Mouse (Mus musculus) brain, embryonic 18.5 days (tissue): ENCODE measurements at regions not wholly inside any gene's neighbourhood (a gene's known extent, or its start where the extent isn't known, plus 50 kb on each side); places are given as distances from the start of the nearest gene placed in this dataset.

Experiments
- DNase-seq: peaks from one replicate; pipeline ENCODE4 v3.0.0-alpha.2; 2012; ENCODE audit warnings: low read depth, low spot score

DNA sequence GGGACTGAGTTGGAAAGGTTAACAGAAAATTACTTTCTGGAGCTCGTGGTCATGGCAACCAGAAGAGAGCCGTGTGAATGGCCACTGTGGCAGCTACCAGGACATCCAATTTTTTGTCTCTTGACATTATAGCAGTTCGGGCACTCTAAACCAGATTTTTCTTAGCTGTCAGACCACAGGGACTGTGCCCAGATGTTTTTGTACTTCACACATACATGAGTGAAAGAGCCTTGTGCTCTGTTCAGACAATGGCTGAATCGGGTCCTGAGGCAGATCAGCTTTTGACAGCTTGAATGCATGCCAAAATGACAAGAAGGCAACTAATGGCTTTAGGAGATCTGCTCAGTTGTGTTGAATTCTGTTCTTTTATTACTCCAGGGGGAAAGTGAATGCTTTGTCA is 505.2 kb upstream of the Pdzrn3 start:
- DNase-seq, result no peak

DNA sequence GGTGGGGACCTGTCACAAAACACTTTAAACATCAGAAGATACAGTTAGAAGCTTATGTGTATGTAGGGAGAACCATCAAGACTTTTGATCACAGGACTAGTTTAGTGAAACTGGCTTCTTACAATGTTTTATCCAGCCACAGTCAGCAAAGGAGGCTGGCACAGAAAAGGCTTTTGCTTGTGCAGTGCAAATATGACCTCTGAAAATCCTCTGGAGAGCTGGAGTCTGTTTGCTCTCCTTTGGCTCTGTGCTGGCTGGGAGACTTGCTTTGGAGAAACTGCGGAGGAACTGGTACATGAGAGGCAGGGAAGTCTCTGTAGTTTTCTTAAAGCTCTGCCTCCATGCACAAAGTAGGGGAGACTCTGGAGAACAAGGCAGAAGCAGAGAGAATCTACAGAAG is 497.2 kb upstream of the Pdzrn3 start:
- DNase-seq, result no peak

DNA sequence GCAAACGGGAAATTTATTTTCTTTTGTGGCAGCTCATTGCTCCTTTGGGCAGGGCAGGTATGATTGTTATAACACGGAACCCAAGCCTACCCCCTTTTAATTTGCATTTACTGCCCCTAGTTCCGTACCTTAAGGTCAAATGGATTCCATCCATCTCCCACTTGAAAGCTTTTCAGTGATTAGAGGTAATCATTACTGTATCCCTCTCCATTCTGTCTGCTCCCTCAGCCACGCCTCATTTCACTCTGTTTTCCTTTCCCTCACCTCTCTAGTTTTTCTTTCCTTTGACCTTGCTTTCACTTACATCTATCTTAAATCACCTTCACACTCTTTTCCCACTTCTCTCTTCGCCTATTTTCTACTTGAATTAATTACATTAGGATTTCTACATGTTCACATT is 481.2 kb upstream of the Pdzrn3 start:
- no peak for DNase-seq

DNA sequence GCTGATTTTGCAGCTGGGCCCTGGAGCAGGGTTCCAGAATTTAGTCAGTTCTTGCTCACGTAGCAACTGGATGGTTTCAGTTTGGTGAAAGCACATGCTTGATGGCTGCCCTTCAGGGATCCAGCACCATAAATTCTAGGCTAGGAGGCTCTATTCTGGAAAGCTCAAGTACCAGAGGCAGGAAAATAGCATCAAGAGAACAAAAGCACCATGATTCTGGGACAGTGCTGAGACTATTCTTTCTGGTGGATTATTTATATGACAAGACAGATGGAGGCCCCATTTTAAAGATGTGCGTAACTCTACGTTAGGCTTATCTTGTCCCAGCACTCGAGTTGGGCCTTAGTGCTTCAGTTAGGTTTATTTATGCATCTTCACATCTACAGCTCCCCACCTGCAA is 463.0 kb upstream of the Pdzrn3 start:
- DNase-seq, result no peak

DNA sequence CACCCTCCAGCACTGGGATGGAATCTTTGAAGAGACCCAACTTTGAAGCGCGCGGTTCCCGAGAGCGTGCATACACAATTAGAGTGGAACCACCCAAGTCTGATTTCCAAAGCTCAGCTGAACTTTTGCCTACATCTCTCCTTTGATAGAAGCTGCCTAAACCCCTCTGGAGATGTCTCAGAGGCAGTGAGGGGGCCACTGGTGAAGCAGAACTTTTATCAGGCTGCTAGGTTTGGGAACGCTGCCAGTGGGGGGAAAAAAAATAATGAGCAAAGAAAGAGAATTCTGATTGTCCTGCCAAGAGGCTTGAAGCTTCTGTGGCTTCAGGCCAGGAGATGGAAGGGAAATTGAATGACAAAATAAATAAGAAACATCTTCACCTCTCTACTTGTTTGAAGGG is 459.9 kb upstream of the Pdzrn3 start:
- peak; percentile 8 for DNase-seq

DNA sequence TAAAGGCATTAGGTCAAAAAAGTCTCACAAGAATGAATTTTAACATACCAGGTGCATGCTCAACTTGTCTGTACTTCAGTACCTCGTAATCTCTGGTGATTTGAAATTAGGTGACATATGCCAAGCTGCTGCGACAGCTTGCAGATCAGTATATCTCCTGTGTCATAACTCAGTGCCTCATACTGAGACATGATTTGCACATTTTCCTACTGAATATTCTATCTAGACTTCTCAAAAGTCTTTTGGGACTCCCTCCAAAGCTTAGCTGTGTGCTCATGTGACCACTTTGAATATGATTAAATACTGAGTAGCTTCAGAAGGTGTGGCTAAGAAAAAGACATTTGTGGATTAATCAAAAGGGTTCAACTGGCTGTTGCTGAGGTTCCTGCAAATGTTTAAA is 416.3 kb upstream of the Pdzrn3 start:
- DNase-seq, result peak; percentile 32

GRCm38 (mm10) chr6:101777864-101778263 is 400.2 kb upstream of the Pdzrn3 start:
- no peak for DNase-seq

DNA sequence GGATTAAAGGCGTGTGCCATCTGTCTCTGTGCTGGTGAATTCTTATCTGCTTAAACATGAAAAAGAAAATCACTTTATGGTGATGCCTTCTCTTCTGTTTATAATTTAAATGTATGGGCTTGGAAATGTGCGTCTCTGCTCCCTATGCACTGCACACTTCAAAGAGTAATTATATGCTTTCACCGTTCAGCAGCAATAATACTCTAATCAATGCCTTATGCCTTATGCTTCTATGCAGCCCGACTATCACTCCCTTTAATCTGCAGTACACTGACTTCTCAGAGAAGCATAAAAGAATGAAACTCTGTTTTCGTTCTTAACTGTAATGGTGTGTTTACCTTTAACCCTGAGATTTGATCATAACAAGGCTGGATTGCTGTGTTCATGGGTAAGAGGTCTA is 395.5 kb upstream of the Pdzrn3 start:
- no peak for DNase-seq

GRCm38 (mm10) chr6:101735107-101735506 is 357.4 kb upstream of the Pdzrn3 start:
- DNase-seq, result no peak

DNA sequence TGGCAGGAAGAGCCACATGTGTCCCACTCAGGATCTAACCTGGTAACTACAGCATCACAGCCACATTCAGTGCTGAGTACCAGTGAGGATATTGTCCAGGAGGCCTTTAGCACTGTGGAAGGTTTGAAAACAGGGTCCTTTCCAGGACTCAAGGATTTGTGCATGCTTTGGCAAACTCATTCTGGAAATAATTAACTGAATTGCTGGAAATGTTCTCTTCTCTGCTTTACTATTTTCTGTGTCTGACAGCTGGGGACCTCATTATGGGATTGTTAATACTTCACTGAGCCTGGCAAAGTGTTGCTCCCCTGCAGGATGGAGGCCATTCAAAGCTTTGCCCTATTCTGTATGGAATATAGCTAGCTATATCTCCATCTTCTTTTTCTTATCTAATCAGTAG is 342.8 kb upstream of the Pdzrn3 start:
- no peak for DNase-seq

- no peak for DNase-seq
Measured at GRCm38 (mm10) chr6:101689684-101690083, 312.0 kb upstream of the Pdzrn3 start.

DNA sequence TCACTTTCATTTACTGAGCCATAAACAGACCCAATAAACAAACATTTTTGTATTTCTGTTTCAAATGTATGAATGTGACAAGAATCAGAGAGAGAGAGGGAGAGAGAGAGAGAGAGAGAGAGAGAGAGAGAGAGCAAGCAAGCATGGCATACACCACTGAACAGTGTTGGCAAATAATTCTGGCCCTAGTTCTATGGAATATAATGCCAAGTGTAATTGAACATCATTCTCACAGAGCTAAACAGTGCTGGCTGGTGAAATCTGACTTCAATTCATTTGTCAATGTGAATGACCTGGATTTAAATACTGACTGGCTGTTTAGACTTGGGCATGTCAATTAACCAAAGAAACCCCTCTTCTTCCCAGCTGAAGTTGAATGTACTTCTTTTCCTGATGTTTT is 308.9 kb upstream of the Pdzrn3 start:
- DNase-seq, result no peak

- DNase-seq, result no peak
Measured at GRCm38 (mm10) chr6:101685734-101686133, 308.0 kb upstream of the Pdzrn3 start.

DNA sequence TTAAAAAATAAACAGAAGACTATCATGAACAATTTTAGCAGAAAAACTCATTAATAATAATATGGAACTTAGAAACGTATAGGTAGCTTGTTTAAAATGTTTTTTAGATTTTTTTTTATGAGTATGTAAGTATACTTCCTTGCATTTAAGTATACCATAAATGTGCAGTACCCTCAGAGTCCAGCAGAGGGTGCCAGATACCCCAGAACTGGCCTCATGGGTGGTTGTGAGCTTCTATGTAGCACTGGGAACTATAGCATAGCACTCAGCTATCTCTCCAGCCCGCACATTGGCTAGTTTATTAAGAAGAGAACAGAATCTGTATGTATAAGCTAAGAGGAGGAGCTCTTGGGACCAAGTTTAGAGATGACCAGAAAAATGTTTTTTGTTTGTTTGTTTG is 306.7 kb upstream of the Pdzrn3 start:
- no peak for DNase-seq

DNA sequence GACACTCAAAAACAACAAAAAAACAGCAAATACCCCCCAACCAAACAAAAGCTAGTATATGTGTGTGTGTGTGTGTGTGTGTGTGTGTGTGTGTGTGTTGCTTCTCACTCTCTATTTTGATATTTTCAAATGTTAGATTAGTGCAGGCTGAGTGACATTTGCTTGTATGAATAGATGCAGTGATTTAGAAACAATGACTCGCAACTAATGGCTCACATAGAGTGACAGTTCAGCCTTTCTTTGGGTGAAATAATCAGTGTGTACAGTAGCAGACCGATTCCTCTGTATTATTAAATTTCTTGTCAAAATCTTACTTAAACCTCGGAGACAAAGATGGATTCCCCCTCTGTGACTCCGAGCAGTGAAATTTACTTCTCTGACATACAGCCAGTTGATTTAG is 297.1 kb upstream of the Pdzrn3 start:
- no peak for DNase-seq

DNA sequence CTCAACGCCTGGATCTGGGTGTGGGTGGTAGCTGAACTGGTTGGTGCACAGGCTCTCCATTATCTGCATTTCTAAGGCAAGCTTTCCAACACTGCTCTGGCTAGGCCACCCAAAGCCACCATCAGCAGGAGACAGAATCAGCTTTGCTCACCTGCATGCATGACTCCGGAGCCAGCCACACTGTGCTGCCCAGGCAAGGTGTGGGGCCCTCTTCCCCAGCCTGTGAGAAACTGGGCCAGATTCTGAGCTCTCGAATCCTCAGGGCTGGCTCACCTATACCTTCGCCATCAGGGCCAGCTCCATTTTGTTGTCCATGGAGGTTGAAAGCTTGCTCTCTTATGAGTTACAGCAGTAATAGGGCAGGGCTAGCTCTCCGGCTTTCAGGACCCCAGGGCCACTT is 293.1 kb upstream of the Pdzrn3 start:
- no peak for DNase-seq

- no peak for DNase-seq
Measured at GRCm38 (mm10) chr6:101669118-101669845, 291.6 kb upstream of the Pdzrn3 start.

GRCm38 (mm10) chr6:101654351-101654750 is 276.7 kb upstream of the Pdzrn3 start:
- no peak for DNase-seq

- peak; percentile 67 for DNase-seq
Measured at GRCm38 (mm10) chr6:101650348-101650747, 272.7 kb upstream of the Pdzrn3 start.

DNA sequence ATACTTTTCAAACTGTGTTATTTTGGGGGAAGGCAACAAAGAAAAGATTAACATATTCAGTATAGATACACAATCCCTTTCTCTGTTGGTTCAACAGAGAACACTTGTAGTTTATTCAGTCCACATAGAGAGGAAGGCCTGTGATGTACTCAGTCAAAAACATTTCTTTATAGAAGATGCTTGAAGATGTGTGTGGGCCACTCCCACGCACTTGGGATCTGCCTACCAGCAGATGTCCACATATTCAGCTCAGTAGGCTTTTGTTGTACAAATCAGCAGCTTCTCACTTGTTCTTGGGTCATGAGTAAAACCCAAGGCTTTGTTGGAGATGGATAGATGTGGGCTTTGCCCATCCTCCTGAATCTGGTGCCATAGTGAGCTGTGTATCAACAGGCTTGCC is 239.6 kb upstream of the Pdzrn3 start:
- DNase-seq, result no peak

- peak; percentile 28 for DNase-seq
Measured at GRCm38 (mm10) chr6:101616776-101617175, 239.1 kb upstream of the Pdzrn3 start.

DNA sequence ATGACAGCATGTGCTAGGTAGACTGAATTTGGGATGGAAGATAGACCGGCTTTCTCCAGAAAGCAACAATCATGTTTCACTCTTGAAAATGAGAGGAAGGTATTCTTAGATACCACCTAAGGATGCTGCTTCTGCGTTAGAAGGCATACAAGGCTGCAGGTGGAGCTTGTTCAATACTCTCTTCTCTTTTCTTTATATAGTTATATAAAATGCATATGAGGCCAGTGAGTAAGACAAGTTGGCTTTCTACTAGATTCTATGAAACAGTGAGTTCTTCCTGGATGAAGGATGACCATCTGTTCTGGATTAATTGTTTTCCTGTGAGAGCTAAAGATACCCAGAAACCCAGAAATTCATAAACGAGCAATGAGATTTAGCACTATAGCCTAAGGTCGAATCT is 231.3 kb upstream of the Pdzrn3 start:
- DNase-seq, result no peak

- no peak for DNase-seq
Measured at GRCm38 (mm10) chr6:101603083-101603482, 225.4 kb upstream of the Pdzrn3 start.

DNA sequence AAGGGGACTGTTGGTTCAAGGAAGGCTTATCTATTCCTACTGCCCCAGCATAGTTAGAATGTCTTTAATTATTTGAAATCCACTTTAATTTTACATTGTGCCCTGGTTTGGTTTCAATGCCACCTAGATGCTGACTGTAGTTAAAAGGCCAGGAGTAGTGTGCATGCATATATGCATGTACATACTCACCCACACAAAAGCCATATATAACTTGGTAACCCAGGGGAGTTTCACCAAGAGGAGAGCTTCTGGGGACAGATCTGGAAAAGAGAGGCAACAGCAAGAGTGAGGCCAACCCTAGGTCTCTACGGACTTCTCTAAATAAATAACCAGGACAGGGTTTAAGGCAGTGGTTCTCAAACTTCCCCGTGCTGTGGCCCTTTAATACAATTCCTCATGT is 219.3 kb upstream of the Pdzrn3 start:
- DNase-seq, result no peak
